Mouse (Mus musculus) stomach, postnatal 0 days (tissue): ENCODE data around the gene Gm10277.

Experiments used
- CTCF ChIP-seq: IDR thresholded peaks from 2 replicates; pipeline ENCODE4 v1.5.1; 2016; ENCODE audit warnings: antibody characterized with exemption, low read depth, mild to moderate bottlenecking, moderate library complexity
- EP300 ChIP-seq: optimal IDR thresholded peaks from 2 replicates; pipeline ENCODE3; 2016; ENCODE audit warnings: antibody characterized with exemption

DNA sequence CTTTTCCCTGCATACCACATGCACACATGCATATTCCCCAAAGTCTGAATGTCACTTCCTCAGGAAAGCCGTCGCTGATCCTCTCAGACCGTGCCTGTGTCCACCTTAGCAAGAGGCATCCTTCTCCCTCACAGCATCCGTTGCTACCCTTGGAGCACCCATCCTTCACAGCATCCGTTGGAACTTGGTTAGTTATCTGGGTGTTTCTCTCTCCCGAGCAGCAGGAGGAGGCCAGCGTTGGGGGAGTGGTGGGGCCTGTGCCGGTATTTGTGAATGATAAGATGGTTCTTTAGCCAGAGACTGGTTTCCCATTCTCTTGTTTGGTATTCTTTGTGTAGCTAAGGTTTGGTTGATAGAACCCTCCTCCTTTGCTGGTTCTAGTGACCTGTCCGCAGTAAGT is 2.7 kb downstream of the Gm10277 start:
- TF ChIP-seq EP300 (no peak), CTCF (no peak)
